Mouse (Mus musculus) colon, adult 2 months (tissue): ENCODE data around the gene Saa4. TPM values are rescaled to one million over a fixed set of nuclear protein-coding genes. Genes with fewer than 3 reads are reported as not detected.

Experiments
- polyA plus RNA-seq: library from polyadenylated mRNA; depleted of rRNA; stranded (reverse); fragments of >200 nt; gene quantifications from 2 replicates; pipeline ENCODE4 v1.2.3, GENCODE M21; 2012; rRNA removed

Saa4 gene
- 0.05 TPM in 1 of 2 replicates, not detected in the other for polyA plus RNA-seq

DNA sequence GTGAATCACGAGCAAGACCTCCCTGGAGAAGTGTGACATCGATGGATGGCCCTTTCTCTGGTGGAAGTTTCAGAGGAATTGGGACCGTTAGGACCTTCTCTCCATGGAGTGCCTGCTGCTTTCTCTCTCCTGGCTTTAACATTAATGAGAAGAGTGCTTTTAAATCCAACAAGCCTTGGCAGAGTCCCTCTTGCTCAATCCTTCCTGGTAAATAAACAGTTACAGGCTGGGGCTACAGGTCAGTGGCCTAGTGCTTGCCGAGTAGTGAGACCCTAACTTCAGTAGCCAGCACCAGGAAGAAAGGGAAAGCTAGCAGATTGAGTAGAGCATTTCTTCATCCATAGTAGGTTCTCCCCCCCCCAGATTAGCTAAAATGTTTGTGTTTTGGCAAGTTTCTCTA lies at the start of gene Saa4:
Gene Saa4, minus strand, starts transcription at position 146 of the 400 bp plus-strand sequence.

DNA sequence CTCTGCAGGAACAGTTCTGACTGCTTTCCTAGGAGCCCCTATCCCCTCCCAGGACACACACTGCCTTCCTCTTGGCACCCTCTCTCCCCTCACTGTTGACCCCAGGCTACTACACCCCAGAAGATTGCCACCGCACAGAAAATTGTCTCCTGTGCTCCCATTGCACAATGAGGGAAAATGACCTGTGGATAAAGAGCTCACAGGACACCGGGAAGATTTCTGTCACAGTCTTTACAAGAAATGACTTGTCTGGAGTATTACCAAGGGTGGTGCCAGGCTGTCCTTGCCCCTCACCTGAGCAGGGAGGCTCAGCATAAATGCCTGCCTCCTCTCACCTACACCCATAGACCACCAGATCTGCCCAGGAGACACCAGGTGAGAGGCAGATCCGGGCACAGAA lies 19.1 kb upstream of the Saa4 start, which contains the start of gene Saa2:
Gene Saa2, plus strand, starts transcription at position 301 of the 400 bp plus-strand sequence.

DNA sequence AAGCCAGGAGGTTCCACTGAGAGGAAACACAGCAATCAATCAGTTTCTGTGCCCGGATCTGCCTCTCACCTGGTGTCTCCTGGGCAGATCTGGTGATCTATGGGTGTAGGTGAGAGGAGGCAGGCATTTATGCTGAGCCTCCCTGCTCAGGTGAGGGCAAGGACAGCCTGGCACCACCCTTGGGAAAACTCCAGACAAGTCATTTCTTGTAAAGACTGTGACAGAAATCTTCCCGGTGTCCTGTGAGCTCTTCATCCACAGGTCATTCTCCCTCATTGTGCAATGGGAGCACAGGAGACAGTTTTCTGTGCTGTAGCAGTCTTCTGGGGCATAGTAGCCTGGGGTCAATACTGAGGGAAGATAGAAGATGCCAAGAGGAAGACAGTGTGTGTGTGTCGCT lies 10.5 kb upstream of the Saa4 start, which contains the start of gene Saa1:
Gene Saa1, minus strand, starts transcription at position 101 of the 400 bp plus-strand sequence.

DNA sequence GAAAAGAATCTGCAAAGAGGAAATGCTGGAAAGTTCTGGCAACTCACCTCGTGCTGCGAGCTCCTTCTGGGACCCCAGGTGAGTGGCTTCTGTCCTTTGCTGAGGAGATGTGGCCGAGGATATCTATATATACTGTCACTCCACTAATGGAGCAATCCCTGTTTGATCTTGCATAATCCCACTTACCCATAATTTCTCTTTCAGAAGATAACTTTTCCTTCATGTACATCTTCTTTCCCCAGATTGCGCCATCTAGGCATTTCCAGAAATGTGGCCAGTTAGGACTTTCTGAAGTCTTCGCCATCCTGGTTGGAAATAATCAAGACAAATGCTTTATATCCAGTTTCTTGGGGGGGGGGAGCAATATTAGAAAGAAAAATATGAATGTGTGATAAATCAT lies 16.8 kb downstream of the Saa4 start, which contains the start of gene Saa3:
Gene Saa3, minus strand, starts transcription at position 101 of the 400 bp plus-strand sequence.

DNA sequence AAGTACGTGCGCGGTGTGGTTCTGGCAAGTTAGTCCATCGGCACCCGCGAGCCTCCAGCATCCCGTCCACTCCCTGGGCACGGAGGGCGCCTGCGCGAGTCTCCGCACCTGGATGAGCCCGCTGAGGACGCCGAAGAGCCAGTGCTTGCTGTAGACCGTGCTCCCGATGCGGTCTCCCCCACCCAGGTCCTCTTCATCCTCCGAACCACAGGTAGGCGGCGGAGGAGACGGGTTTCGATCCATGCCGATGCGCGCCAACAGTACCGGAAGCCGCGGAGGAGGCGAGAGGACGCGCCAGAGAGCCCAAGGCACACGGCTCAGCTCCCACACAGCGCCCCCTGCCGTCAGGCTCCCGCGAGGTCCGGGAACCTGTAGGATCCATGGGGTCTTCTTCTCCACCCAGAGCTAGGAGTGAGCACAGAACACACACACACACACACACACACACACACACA lies 22.0 kb downstream of the Saa4 start, which contains the start of gene Saal1:
Gene Saal1, minus strand, starts transcription at position 291 of the 455 bp plus-strand sequence.

Other genes with a start within 250 kb of the Saa4 start
- 7.8 and 11.4 TPM in 2 replicates for gene Sergef, start 92.8 kb downstream of the Saa4 start, polyA plus RNA-seq
- 4.0 and 5.9 TPM in 2 replicates for gene Tph1, start 60.1 kb downstream of the Saa4 start, polyA plus RNA-seq
- gene Saal1, start 21.9 kb downstream of the Saa4 start, polyA plus RNA-seq: 4.9 and 6.1 TPM in 2 replicates
- 0.43 and 0.90 TPM in 2 replicates for gene Saa3, start 16.9 kb downstream of the Saa4 start, polyA plus RNA-seq
- 404 and 570 TPM in 2 replicates for gene Saa1, start 10.4 kb upstream of the Saa4 start, polyA plus RNA-seq
- 2.9 and 17.4 TPM in 2 replicates for gene Saa2, start 19.2 kb upstream of the Saa4 start, polyA plus RNA-seq
- 21.3 and 22.3 TPM in 2 replicates for gene Hps5, start 63.5 kb upstream of the Saa4 start, polyA plus RNA-seq
- 6.1 and 8.3 TPM in 2 replicates for gene Gtf2h1, start 63.5 kb upstream of the Saa4 start, polyA plus RNA-seq
- 720 and 854 TPM in 2 replicates for gene Ldha, start 108.9 kb upstream of the Saa4 start, polyA plus RNA-seq
- gene Ldhc, start 128.6 kb upstream of the Saa4 start, polyA plus RNA-seq: not detected in 2 replicates
- 67.5 and 67.9 TPM in 2 replicates for gene Tsg101, start 187.4 kb upstream of the Saa4 start, polyA plus RNA-seq
- 1.8 and 2.2 TPM in 2 replicates for gene Uevld, start 225.9 kb upstream of the Saa4 start, polyA plus RNA-seq